Mouse (Mus musculus) heart, embryonic 14.5 days (tissue): ENCODE measurements around the gene Hdac9. TPM values are rescaled to one million over a fixed set of nuclear protein-coding genes. Genes with fewer than 3 reads are reported as not detected.

Experiments used
- ATAC-seq: fragments of 200-750 bp; cut with Nextera tagmentation; 2 replicates; pipeline ENCODE4 v1.8.0; 2017; ENCODE audit warnings: low read depth, moderate TSS enrichment; ENCODE audit not compliant: insufficient number of reproducible peaks, insufficient read depth, low FRiP score
- H3K27ac ChIP-seq, 2 experiments: fragments of 200-500 bp in 1 of 2; fragments of 300-500 bp in 1 of 2; sonication (generic) in 1 of 2; replicated peaks in 1 of 2; 2 replicates each; pipeline ENCODE4 v1.5.1; 2012 to 2014; ENCODE audit warnings: low read depth in 2 of 2, low read length in 2 of 2, control low read depth in 1 of 2, mild to moderate bottlenecking in 1 of 2, mixed read lengths in 1 of 2; ENCODE audit not compliant: control insufficient read depth in 1 of 2, insufficient read depth in 1 of 2
- H3K27me3 ChIP-seq: fragments of 300-500 bp; sonication (generic); 2 replicates; pipeline ENCODE4 v1.6.1; 2014; ENCODE audit warnings: mild to moderate bottlenecking, low read length, control low read depth; ENCODE audit not compliant: control insufficient read depth, insufficient read depth
- H3K36me3 ChIP-seq: fragments of 300-500 bp; sonication (generic); 2 replicates; pipeline ENCODE4 v1.6.1; 2014; ENCODE audit warnings: mild to moderate bottlenecking, control low read depth, low read length, mixed read lengths; ENCODE audit not compliant: control insufficient read depth, insufficient read depth
- H3K4me1 ChIP-seq, 2 experiments: fragments of 200-500 bp in 1 of 2; fragments of 300-500 bp in 1 of 2; sonication (generic) in 1 of 2; 2 replicates each; pipeline ENCODE4 v1.6.1; 2012 to 2014; ENCODE audit warnings: low read length in 2 of 2, control low read depth in 1 of 2, mixed read lengths in 1 of 2; ENCODE audit not compliant: control insufficient read depth in 2 of 2, insufficient read depth in 2 of 2
- H3K4me2 ChIP-seq: fragments of 300-500 bp; sonication (generic); 2 replicates; pipeline ENCODE4 v1.6.1; 2014; ENCODE audit warnings: mild to moderate bottlenecking, low read length
- H3K4me3 ChIP-seq, 2 experiments: fragments of 200-500 bp in 1 of 2; fragments of 300-500 bp in 1 of 2; sonication (generic) in 1 of 2; 2 replicates each; pipeline ENCODE4 v1.5.1; 2012 to 2014; ENCODE audit warnings: low read length in 2 of 2, mild to moderate bottlenecking in 2 of 2, control low read depth in 1 of 2, low read depth in 1 of 2, moderate library complexity in 1 of 2; ENCODE audit not compliant: control insufficient read depth in 1 of 2, insufficient read depth in 1 of 2
- H3K9ac ChIP-seq: fragments of 300-500 bp; sonication (generic); 2 replicates; pipeline ENCODE4 v1.6.1; 2014; ENCODE audit warnings: mild to moderate bottlenecking, low read length
- H3K9me3 ChIP-seq: fragments of 300-500 bp; sonication (generic); 2 replicates; pipeline ENCODE4 v1.6.1; 2016; ENCODE audit warnings: low read length, control low read depth; ENCODE audit not compliant: control insufficient read depth
- WGBS: fragments of 180-500 bp; shearing (Covaris S2); extraction: QIAGEN DNeasy Blood & Tissue Kit; methylation state at CpG from one replicate; pipeline ENCODE4 v1.1.7; 2014; 5-methylcytosine and 5-hydroxymethylcytosine counted together
- polyA plus RNA-seq: library from polyadenylated mRNA; unstranded; fragments of >200 nt; fragmentation: Nextera tagmentation; extraction: Ambion mirVana; gene quantifications from 2 replicates; pipeline ENCODE4 v1.2.1, GENCODE M21; 2014

Gene Hdac9
- polyA plus RNA-seq, 1 experiment from 2014 or later = 33.9 TPM

GRCm38 (mm10) chr12:34489629-34490028 is 427.3 kb downstream of the Hdac9 start:
- Histone ChIP-seq H3K9ac (no peak overlapping the region), H3K36me3 (no peaks in the 10 kb centered on the region), H3K27ac (no peak overlapping the region), H3K9me3 (no peaks in the 10 kb centered on the region), H3K4me2 (no peak overlapping the region), H3K4me3 (no peak overlapping the region), H3K4me1 (peaks cover 0 to 15% of the 10 kb centered on the region in 2 experiments; a peak in 2 of 4 replicates), H3K27me3 (no peaks in the 10 kb centered on the region)
- no peak for ATAC-seq

- no peak for ATAC-seq
- H3K4me1 ChIP-seq = peaks cover 0 to 19% of the 10 kb centered on the region in 2 experiments; a peak in 2 of 4 replicates
- WGBS = 78% methylated on average over 1 of the region's 1 CpGs
- no peak overlapping the region for H3K9ac ChIP-seq
- H3K4me2 ChIP-seq = no peak overlapping the region
- H3K27me3 ChIP-seq = no peaks in the 10 kb centered on the region
- H3K36me3 ChIP-seq = no peaks in the 10 kb centered on the region
- no peak overlapping the region for H3K4me3 ChIP-seq
- H3K9me3 ChIP-seq = no peaks in the 10 kb centered on the region
- H3K27ac ChIP-seq = no peak overlapping the region
These were observed 429.2 kb downstream of the Hdac9 start for GRCm38 (mm10) chr12:34487666-34488065.

GRCm38 (mm10) chr12:34487021-34487420 is 429.9 kb downstream of the Hdac9 start:
- Histone ChIP-seq H3K27me3 (no peaks in the 10 kb centered on the region), H3K36me3 (no peaks in the 10 kb centered on the region), H3K27ac (no peak overlapping the region), H3K4me1 (peaks cover 0 to 19% of the 10 kb centered on the region in 2 experiments; a peak in 2 of 4 replicates), H3K9me3 (no peaks in the 10 kb centered on the region), H3K4me2 (no peak overlapping the region), H3K9ac (no peak overlapping the region), H3K4me3 (no peak overlapping the region)
- no peak for ATAC-seq
- WGBS = 59% methylated on average over 3 of the region's 3 CpGs

GRCm38 (mm10) chr12:34486016-34486415 is 430.9 kb downstream of the Hdac9 start:
- ATAC-seq = no peak
- Histone ChIP-seq H3K27ac (no peak overlapping the region), H3K27me3 (no peaks in the 10 kb centered on the region), H3K4me3 (no peak overlapping the region), H3K9me3 (no peaks in the 10 kb centered on the region), H3K9ac (no peak overlapping the region), H3K36me3 (no peaks in the 10 kb centered on the region), H3K4me1 (peaks cover 0 to 19% of the 10 kb centered on the region in 2 experiments; a peak in 2 of 4 replicates), H3K4me2 (no peak overlapping the region)
- 61% methylated on average over 2 of the region's 2 CpGs for WGBS

- no peaks in the 10 kb centered on the region for H3K27me3 ChIP-seq
- peaks cover 0 to 10% of the 10 kb centered on the region in 2 experiments; a peak in 1 of 4 replicates for H3K4me1 ChIP-seq
- H3K9me3 ChIP-seq = no peaks in the 10 kb centered on the region
- H3K9ac ChIP-seq = no peak overlapping the region
- no peak for ATAC-seq
- H3K36me3 ChIP-seq = no peaks in the 10 kb centered on the region
- WGBS = 93% methylated on average over 5 of the region's 5 CpGs
- no peak overlapping the region for H3K4me2 ChIP-seq
- no peak overlapping the region for H3K4me3 ChIP-seq
- no peak overlapping the region for H3K27ac ChIP-seq
These were observed 435.2 kb downstream of the Hdac9 start for GRCm38 (mm10) chr12:34481702-34482101.

GRCm38 (mm10) chr12:34472949-34473651 is 443.8 kb downstream of the Hdac9 start:
- no peak for ATAC-seq
- Histone ChIP-seq H3K9ac (no peak overlapping the region), H3K27me3 (no peaks in the 10 kb centered on the region), H3K4me2 (peak overlapping the region; percentile 25; the same call in 1 of the 2 replicates), H3K36me3 (no peaks in the 10 kb centered on the region), H3K9me3 (no peaks in the 10 kb centered on the region), H3K27ac (peak overlapping the region in 1 of 2 experiments; percentile 44; a peak in 3 of 4 replicates), H3K4me1 (peaks cover 2 to 10% of the 10 kb centered on the region in 2 experiments; a peak in 3 of 4 replicates), H3K4me3 (no peak overlapping the region)
- WGBS = 59% methylated on average over 10 of the region's 10 CpGs

GRCm38 (mm10) chr12:34472542-34472941 is 444.4 kb downstream of the Hdac9 start:
- peaks cover 2 to 10% of the 10 kb centered on the region in 2 experiments; a peak in 3 of 4 replicates for H3K4me1 ChIP-seq
- no peak for ATAC-seq
- WGBS = 70% methylated on average over 4 of the region's 4 CpGs
- H3K9ac ChIP-seq = no peak overlapping the region
- no peaks in the 10 kb centered on the region for H3K9me3 ChIP-seq
- no peaks in the 10 kb centered on the region for H3K36me3 ChIP-seq
- H3K27me3 ChIP-seq = no peaks in the 10 kb centered on the region
- no peak overlapping the region for H3K4me3 ChIP-seq
- H3K27ac ChIP-seq = peak overlapping the region in 1 of 2 experiments; percentile 44; a peak in 2 of 4 replicates
- no peak overlapping the region for H3K4me2 ChIP-seq
